Mouse (Mus musculus): ENCODE results near the gene Ubiad1.

Ubiad1 gene

DNA sequence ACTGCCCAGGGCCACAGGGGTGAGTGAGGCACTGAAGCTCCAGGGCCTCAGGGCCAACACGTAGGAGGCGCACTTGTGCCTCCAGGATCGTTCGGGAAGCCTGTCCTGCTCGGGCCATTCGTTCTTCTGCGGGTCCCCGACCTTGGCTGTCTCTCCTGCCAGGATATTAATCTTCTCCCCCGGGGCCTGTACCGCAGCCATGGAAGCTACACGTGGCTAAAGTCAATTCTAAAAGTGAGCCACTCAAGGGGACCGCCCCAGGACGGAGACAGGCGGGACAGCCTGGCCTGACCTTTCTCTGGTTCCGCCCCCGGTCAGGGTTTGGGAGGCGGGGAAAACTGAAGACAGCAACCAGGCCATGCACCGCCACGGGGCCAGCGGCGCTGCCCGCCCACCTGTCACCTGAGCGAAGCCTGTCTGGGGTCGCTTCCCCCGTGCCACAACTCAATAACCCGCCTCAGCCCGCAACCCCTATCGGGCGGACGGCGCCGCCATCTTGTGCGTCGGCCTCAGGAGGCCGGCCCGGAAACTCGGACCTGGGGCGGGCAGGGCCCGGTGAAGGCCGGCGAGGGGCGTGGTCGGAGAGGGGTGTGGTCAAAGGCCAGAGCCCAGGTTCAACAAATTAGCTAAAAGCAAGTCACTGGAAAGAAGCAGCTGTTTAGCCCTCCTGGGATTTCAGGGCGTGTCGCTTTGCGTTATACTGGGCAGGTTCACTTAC is at the start of gene Ubiad1:
TSS of gene Ubiad1 (minus strand) at position 522 of the 718 bp plus-strand sequence.
- DNase-seq: peak; percentile 85 to 87

DNA sequence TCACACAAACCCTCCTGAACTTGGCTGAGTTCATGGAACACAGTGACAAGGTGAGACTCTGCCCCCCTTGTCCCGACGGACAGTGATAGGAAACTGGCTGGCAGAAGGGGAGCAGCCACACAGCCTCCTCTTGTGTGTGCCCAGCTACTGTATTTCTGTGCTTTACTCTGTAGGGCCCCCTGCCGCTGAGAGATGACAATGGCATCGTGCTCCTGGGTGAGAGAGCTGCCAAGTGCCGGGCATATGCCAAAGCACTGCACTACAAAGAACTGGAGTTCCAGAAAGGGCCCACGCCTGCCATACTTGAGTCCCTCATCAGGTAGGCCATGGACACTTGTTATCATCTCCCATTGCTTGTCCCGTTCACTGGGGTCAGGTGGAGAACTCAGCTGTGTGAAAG is 46.9 kb upstream of the Ubiad1 start:
- no peak for DNase-seq

DNA sequence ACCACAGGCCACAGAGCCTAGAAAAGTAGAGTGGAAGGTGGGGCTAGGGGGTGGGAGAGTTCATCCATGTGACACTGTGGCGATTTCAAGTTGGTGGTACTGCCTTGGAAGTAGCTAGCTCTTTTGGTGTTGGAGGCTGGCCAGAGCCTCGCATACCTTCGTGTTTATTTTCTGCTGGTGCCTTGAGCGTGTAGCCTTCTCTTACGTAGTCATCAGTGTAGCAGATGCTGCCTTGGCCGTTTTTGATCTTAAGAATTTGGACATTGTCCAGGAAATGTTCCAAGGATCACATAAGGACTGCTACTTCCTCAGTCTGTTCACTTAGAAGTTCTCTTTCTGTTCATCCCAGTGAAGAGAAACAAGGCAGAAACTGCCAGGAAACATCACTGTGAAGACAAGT is 45.9 kb upstream of the Ubiad1 start:
- peak in 1 of 2 experiments; percentile 41 for DNase-seq

GRCm38 (mm10) chr4:148487841-148488240 is 43.3 kb upstream of the Ubiad1 start:
- DNase-seq: no peak

- no peak for DNase-seq
Observed at GRCm38 (mm10) chr4:148484511-148484910, 39.9 kb upstream of the Ubiad1 start.

DNA sequence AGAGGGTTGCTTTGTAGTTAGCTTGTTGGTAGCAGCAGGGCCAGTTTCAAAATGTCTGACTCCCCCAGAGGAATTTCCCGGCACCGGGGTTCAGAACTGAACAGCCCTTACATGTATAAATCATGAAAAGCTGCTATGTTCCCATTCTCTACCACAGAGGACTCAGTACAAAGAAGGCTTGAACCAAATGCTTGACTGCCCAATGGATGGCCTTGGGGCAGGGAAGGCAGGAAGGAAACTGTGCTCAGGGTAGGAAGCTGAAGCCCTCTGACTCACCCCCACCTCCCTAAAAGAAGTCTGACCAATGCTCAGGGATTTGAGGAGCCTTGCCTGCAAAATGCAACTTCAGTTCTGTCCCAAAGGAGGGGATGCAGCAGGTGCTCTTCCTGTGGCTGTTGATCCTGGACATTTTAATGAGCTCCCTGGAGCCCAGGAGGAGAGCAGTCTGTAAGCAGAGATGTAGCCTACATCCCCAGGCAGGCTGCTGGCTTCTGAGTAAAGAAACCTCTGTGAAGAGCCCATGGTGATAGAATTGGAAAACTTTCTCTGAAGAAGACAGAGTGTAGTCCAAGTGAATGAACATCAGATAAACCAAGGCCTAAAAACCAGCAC is 37.1 kb upstream of the Ubiad1 start:
- no peak for DNase-seq

DNA sequence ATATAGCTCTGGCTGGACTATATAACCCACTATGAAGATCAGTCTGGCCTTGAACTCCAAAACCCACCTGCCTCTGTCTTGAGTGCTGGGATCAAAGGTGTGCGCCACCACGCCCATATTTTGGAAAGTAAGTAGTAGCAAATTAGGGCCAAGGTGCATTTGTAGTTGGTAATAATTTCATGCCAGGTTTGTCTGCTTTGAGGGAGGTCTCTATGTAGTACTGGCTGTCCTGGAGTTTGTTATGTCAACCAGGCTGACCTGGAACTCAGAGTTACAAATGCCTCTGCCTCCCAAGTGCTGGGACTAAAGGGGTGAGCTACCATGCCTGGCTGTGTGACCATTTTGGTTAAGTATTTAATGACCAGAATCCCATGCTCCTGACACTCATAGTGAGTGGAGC is 35.7 kb upstream of the Ubiad1 start:
- DNase-seq: no peak

GRCm38 (mm10) chr4:148473496-148473895 is 28.9 kb upstream of the Ubiad1 start:
- DNase-seq: no peak

- DNase-seq: no peak
Observed at GRCm38 (mm10) chr4:148472436-148473174, 28.0 kb upstream of the Ubiad1 start.

GRCm38 (mm10) chr4:148471363-148471806 is 26.8 kb upstream of the Ubiad1 start:
- no peak for DNase-seq

- no peak for DNase-seq
Observed at GRCm38 (mm10) chr4:148469487-148470252, 25.1 kb upstream of the Ubiad1 start.

- no peak for DNase-seq
Observed at GRCm38 (mm10) chr4:148468396-148468795, 23.8 kb upstream of the Ubiad1 start.

GRCm38 (mm10) chr4:148466511-148467079 is 22.0 kb upstream of the Ubiad1 start:
- DNase-seq: no peak

DNA sequence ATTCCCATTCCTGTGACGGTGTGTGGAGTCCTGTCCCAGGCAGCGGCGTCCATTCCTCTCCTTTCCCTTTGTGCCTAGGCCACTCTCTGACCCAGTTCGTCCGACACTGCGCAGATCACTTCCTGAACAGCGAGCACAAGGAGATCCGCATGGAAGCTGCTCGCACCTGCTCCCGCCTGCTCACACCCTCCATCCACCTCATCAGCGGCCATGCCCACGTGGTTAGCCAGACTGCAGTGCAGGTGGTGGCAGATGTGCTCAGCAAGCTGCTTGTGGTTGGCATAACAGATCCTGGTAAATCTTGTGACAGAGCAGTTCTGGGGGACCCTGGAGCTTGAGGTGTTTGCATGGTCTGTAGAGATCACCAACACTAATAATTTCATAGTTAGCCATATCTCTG is 20.3 kb upstream of the Ubiad1 start:
- no peak for DNase-seq

DNA sequence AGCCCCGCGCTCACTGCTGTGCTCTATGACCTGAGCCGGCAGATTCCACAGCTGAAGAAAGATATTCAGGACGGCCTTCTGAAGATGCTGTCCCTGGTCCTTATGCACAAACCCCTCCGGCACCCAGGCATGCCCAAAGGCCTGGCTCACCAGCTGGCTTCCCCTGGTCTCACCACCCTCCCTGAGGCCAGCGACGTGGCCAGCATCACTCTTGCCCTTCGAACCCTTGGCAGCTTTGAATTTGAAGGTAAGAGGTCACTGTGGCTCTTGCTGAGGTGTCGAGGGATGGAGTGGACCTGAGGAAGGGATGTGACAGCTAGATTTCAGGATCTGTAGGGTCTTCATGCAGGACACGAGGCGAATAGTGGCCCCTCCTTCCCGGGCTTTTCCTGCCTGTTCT is 19.7 kb upstream of the Ubiad1 start:
- no peak for DNase-seq

GRCm38 (mm10) chr4:148463208-148463960 is 18.8 kb upstream of the Ubiad1 start:
- DNase-seq: peak in 1 of 2 experiments; percentile 14

- DNase-seq: no peak
Observed at GRCm38 (mm10) chr4:148462717-148463116, 18.1 kb upstream of the Ubiad1 start.

DNA sequence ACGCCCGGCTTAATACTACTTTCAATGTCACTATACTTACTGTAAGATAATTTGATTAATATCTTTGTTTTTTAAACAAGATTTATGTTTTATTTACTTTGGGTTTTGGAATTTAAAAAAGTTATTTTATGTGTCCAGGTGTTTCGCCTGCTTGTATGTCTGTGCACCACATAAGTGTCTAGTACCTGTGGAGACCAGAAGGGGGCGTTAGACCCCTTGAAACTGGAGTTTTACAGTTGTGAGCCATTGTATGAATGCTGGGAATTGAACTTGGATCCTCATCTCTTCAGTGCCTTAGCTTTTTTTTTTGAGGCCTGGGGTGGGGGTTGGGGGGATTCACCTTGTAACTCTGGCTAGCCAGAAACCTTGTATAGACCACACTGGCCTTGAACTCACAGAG is 17.2 kb upstream of the Ubiad1 start:
- DNase-seq: no peak

DNA sequence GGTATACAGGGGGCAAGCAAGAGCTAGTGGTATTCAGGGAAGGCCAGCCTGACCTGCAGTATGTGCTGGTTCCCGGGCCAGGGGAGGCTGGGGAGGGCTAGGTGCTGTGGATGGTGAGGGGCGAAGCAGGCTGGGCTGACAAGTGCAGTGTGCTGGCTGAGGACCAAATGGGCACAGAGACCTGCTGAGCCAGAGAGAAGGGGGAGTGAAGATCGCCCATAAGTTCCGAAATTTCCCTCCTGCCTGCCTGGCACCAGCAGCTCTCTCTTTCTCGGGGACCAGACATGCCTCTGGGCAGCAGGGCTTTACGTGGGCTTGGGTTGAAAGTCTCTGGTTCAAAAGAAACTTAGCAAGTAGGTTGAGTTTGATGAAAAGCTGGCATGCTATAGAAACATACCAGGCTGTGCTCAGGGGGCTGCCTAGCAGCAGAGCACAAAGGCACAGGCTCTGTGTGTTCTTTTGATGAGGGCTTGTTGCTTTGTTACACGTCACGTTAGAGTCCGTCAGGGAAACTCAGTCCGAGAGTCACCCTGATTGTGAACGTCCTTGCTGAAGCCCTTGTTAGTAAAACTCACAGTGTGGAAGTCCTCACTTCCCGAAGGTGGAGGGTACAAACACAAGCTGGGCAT is 16.2 kb upstream of the Ubiad1 start:
- DNase-seq: no peak

GRCm38 (mm10) chr4:148455477-148456025 is 11.0 kb upstream of the Ubiad1 start:
- DNase-seq: peak; percentile 19 to 24

DNA sequence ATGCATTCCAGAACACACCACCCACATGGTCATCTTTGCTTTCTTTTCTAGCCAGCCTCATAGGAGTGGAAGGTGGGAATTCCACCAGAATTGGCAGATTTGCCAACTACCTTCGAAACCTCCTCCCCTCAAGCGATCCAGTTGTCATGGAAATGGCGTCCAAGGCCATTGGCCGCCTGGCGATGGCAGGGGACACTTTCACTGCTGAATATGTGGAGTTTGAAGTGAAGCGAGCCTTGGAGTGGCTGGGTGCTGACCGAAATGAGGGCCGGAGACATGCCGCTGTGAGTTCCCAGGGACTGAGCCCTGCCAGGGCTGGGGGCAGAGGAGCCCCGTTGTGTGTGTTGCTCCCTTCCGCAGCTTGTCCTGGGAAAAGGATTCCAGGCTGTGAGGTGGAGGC is 9.1 kb upstream of the Ubiad1 start:
- no peak for DNase-seq

All from lung, adult 18-20 months (tissue).